Mouse (Mus musculus) CH12.LX (cell line): Measurements from ENCODE around the gene Rgsl1. TPM values are rescaled to one million over a fixed set of nuclear protein-coding genes. Genes with fewer than 3 reads are reported as not detected.

Experiments used
- DNase-seq: peaks from one replicate; pipeline ENCODE4 v3.0.0-alpha.2; 2013; ENCODE audit errors: extremely low read depth
- H3K27ac ChIP-seq: 2 replicates; pipeline ENCODE4 v1.5.1; 2012; ENCODE audit warnings: low read depth, mild to moderate bottlenecking, control low read depth, moderate library complexity; ENCODE audit not compliant: insufficient read depth
- H3K27me3 ChIP-seq: replicated peaks from 2 replicates; pipeline ENCODE3; 2012; ENCODE audit warnings: inconsistent platforms
- H3K36me3 ChIP-seq, 2 experiments: replicated peaks in 1 of 2; 2 replicates each; pipeline versions ENCODE3 to v1.6.1; 2012; ENCODE audit warnings: inconsistent platforms in 1 of 2, low read length in 1 of 2, mild to moderate bottlenecking in 1 of 2, mixed read lengths in 1 of 2, moderate library complexity in 1 of 2; ENCODE audit not compliant: control insufficient read depth in 1 of 2, insufficient read depth in 1 of 2
- H3K4me1 ChIP-seq, 2 experiments: 2 replicates each; pipeline ENCODE4 v1.6.1; 2012; ENCODE audit warnings: inconsistent platforms in 1 of 2, moderate library complexity in 1 of 2; ENCODE audit not compliant: insufficient read depth in 2 of 2, control insufficient read depth in 1 of 2
- H3K4me2 ChIP-seq: 2 replicates; pipeline ENCODE4 v1.6.1; 2012; ENCODE audit warnings: low read depth, mild to moderate bottlenecking, control low read depth; ENCODE audit not compliant: poor library complexity, insufficient read depth, severe bottlenecking
- H3K4me3 ChIP-seq, 3 experiments: fragments of 150-350 bp in 1 of 3; sonication (generic) in 1 of 3; replicated peaks in 1 of 3; 2 replicates each; pipeline versions ENCODE3 to v1.5.1; 2011 to 2012; ENCODE audit warnings: low read depth in 2 of 3, low read length in 2 of 3, mild to moderate bottlenecking in 2 of 3, moderate library complexity in 2 of 3, control low read depth in 1 of 3, improper control_type of control experiment in 1 of 3, inconsistent platforms in 1 of 3, mixed read lengths in 1 of 3; ENCODE audit not compliant: poor library complexity in 1 of 3
- H3K79me2 ChIP-seq: replicated peaks from 2 replicates; pipeline ENCODE4 v1.6.1; 2012; ENCODE audit warnings: mild to moderate bottlenecking, moderate library complexity; ENCODE audit not compliant: control insufficient read depth, poor library complexity, insufficient read depth, severe bottlenecking; ENCODE audit errors: extremely low read depth
- H3K9ac ChIP-seq: 2 replicates; pipeline ENCODE4 v1.6.1; 2012; ENCODE audit warnings: low read depth, mild to moderate bottlenecking, control low read depth, moderate library complexity; ENCODE audit not compliant: insufficient read depth
- H3K9me3 ChIP-seq: replicated peaks from 2 replicates; pipeline ENCODE3; 2012; ENCODE audit warnings: low read length, inconsistent platforms, mixed read lengths
- BHLHE40 ChIP-seq: IDR thresholded peaks from 2 replicates; pipeline ENCODE4 v1.6.1; 2011; ENCODE audit warnings: mild to moderate bottlenecking, low read depth, low read length, improper control_type of control experiment
- ETS1 ChIP-seq: conservative IDR thresholded peaks from 2 replicates; pipeline ENCODE4 v1.6.1; 2012; ENCODE audit warnings: low read depth, mild to moderate bottlenecking, inconsistent platforms, low read length, improper control_type of control experiment, moderate library complexity
- KAT2A ChIP-seq: IDR thresholded peaks from 2 replicates; pipeline ENCODE4 v1.6.1; 2012; ENCODE audit warnings: low read length, improper control_type of control experiment, inconsistent platforms; ENCODE audit not compliant: insufficient replicate concordance
- MAX ChIP-seq: IDR thresholded peaks from 2 replicates; pipeline ENCODE4 v1.6.1; 2011; ENCODE audit warnings: low read length, improper control_type of control experiment
- MEF2A ChIP-seq: IDR thresholded peaks from 2 replicates; pipeline ENCODE4 v1.6.1; 2014; ENCODE audit warnings: low read depth, mild to moderate bottlenecking, inconsistent platforms, low read length, improper control_type of control experiment, borderline replicate concordance
- MXI1 ChIP-seq: IDR thresholded peaks from 2 replicates; pipeline ENCODE4 v1.6.1; 2011; ENCODE audit warnings: mild to moderate bottlenecking, low read depth, low read length, improper control_type of control experiment
- NELFE ChIP-seq: IDR thresholded peaks from 2 replicates; pipeline ENCODE4 v1.6.1; 2011; ENCODE audit warnings: low read depth, low read length, improper control_type of control experiment
- PAX5 ChIP-seq: IDR thresholded peaks from 2 replicates; pipeline ENCODE4 v1.6.1; 2012; ENCODE audit warnings: low read length, inconsistent platforms, mixed read lengths
- POLR2A ChIP-seq: IDR thresholded peaks from 2 replicates; pipeline ENCODE4 v1.6.1; 2011; ENCODE audit warnings: low read depth, mild to moderate bottlenecking, improper control_type of control experiment, low read length
- SIN3A ChIP-seq: IDR thresholded peaks from 2 replicates; pipeline ENCODE4 v1.6.1; 2012; ENCODE audit warnings: low read length, improper control_type of control experiment, inconsistent platforms
- SMC3 ChIP-seq: IDR thresholded peaks from 2 replicates; pipeline ENCODE4 v1.6.1; 2011; ENCODE audit warnings: low read depth, low read length, improper control_type of control experiment
- TBP ChIP-seq: conservative IDR thresholded peaks from 2 replicates; pipeline ENCODE4 v1.6.1; 2011; ENCODE audit warnings: low read depth, low read length, improper control_type of control experiment
- UBTF ChIP-seq: IDR thresholded peaks from 2 replicates; pipeline ENCODE4 v1.6.1; 2012; ENCODE audit warnings: low read depth, mild to moderate bottlenecking, inconsistent platforms, low read length, improper control_type of control experiment, moderate library complexity
- dilution Hi-C: fragments of 300-500 bp; cut with MboI; formaldehyde crosslinking; loops from 2 replicates; pipeline ENCODE4 v1.14.3; 2020; ENCODE audit warnings: low sequenced_read_pairs; ENCODE audit not compliant: extremely low pct_unique_long_range_greater_than_20kb, extremely low pct_ligation_motif_present
- in situ Hi-C: fragments of 300-500 bp; cut with MboI; formaldehyde crosslinking; loops from 3 replicates; pipeline ENCODE4 v1.14.3; 2019; ENCODE audit warnings: low sequenced_read_pairs, low pct_ligation_motif_present, low pct_unique_long_range_greater_than_20kb, mixed read lengths
- polyA plus RNA-seq: library from polyadenylated mRNA; unstranded; fragments of >175 nt; gene quantifications from 2 replicates; pipeline ENCODE4 v1.2.1, GENCODE M21; 2012; ENCODE audit warnings: low read depth; ENCODE audit not compliant: insufficient read length
- total RNA-seq, 2 experiments: library from RNA; depleted of rRNA; stranded (reverse); fragments of 300-350 nt in 1 of 2; fragments of >200 nt in 1 of 2; gene quantifications; 2 replicates each; pipeline ENCODE4 v1.2.3; 2012 to 2014

Gene Rgsl1
- total and polyA plus RNA-seq, 3 experiments: 0.20 TPM; not detected in 2

DNA sequence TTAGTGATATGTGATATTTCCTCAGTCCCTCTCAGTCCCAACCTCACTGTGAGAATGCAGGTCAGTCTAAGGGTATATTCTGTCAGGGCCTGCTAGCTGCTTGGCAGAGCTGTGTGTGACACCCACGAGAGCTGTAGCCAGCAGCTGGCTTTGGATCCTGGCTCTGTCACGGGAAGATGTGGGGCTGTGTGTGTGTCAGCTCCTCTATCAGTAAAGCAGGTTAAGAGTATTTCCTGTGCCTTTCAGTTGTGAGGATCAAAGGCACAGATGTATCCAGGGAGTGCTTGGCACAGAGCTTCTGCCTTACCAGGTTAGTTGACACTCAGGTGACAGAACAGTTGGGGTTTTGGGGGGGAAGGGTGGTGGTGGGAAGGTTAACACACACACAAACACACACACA is 114.1 kb downstream of the Rgsl1 start:
- dilution Hi-C loops: no loop called here
- in situ Hi-C loops: loop anchor here (10.0 kb wide), 1 partner anchor 45 kb away; no protein-coding TSS in a partner anchor

More for the DNA sequence above, 114.1 kb downstream of the Rgsl1 start:
- no peaks in the 10 kb centered on the region for H3K27me3 ChIP-seq
- no peak overlapping the region for H3K27ac ChIP-seq
- no peaks in the 10 kb centered on the region for H3K9me3 ChIP-seq
- no peak overlapping the region for H3K4me2 ChIP-seq
- H3K4me1 ChIP-seq: peaks cover 0 to 6% of the 10 kb centered on the region in 2 experiments; a peak in 2 of 4 replicates
- no peak overlapping the region for H3K9ac ChIP-seq
- no peak for TF ChIP-seq POLR2A
- no peak for TF ChIP-seq BHLHE40
- no peak for TF ChIP-seq NELFE
- TF ChIP-seq PAX5: no peak
- no peak for TF ChIP-seq KAT2A
- no peak for TF ChIP-seq MXI1
- no peak for TF ChIP-seq MAX
- no peak for TF ChIP-seq SIN3A
- no peak for TF ChIP-seq ETS1
- no peak for TF ChIP-seq MEF2A
- no peak for TF ChIP-seq UBTF
- TF ChIP-seq TBP: no peak
- no peak for TF ChIP-seq SMC3
- TF ChIP-seq, all 38 proteins: peak for 0
- H3K4me3 ChIP-seq: no peak overlapping the region
- no peaks in the 10 kb centered on the region for H3K36me3 ChIP-seq
- DNase-seq: no peak
- no peaks in the 10 kb centered on the region for H3K79me2 ChIP-seq

Other genes with a start within 250 kb of the Rgsl1 start
- gene Rgs8, start 191.1 kb downstream of the Rgsl1 start, total RNA-seq (2012; rRNA removed): not detected in 2 replicates
- gene Rgs8, start 191.1 kb downstream of the Rgsl1 start, total RNA-seq (2014; rRNA removed): not detected in 2 replicates
- gene Rgs8, start 191.1 kb downstream of the Rgsl1 start, polyA plus RNA-seq: 0.03 TPM in 1 of 2 replicates, not detected in the other
- 0.21 and 0.25 TPM in 2 replicates for gene Rgs16, start 103.8 kb downstream of the Rgsl1 start, total RNA-seq (2012; rRNA removed)
- gene Rgs16, start 103.8 kb downstream of the Rgsl1 start, total RNA-seq (2014; rRNA removed): 0.15 TPM in 2 replicates
- gene Rgs16, start 103.8 kb downstream of the Rgsl1 start, polyA plus RNA-seq: 0.26 TPM in 1 of 2 replicates, not detected in the other
- 7.5 and 8.4 TPM in 2 replicates for gene Rnasel, start 94.7 kb downstream of the Rgsl1 start, total RNA-seq (2012; rRNA removed)
- 9.2 and 9.7 TPM in 2 replicates for gene Rnasel, start 94.7 kb downstream of the Rgsl1 start, total RNA-seq (2014; rRNA removed)
- 18.8 and 19.8 TPM in 2 replicates for gene Rnasel, start 94.7 kb downstream of the Rgsl1 start, polyA plus RNA-seq
- 0.04 TPM in 1 of 2 replicates, not detected in the other for gene Teddm1b, start 30.2 kb upstream of the Rgsl1 start, total RNA-seq (2012; rRNA removed)
- not detected in 2 replicates for gene Teddm1b, start 30.2 kb upstream of the Rgsl1 start, total RNA-seq (2014; rRNA removed)
- 0.10 TPM in 1 of 2 replicates, not detected in the other for gene Teddm1b, start 30.2 kb upstream of the Rgsl1 start, polyA plus RNA-seq
- gene Teddm1a, start 47.6 kb upstream of the Rgsl1 start, total RNA-seq (2012; rRNA removed): not detected in 2 replicates
- gene Teddm1a, start 47.6 kb upstream of the Rgsl1 start, total RNA-seq (2014; rRNA removed): not detected in 2 replicates
- not detected in 2 replicates for gene Teddm1a, start 47.6 kb upstream of the Rgsl1 start, polyA plus RNA-seq
- 22.6 and 23.0 TPM in 2 replicates for gene Glul, start 55.8 kb upstream of the Rgsl1 start, total RNA-seq (2012; rRNA removed)
- 49.1 and 51.1 TPM in 2 replicates for gene Glul, start 55.8 kb upstream of the Rgsl1 start, total RNA-seq (2014; rRNA removed)
- gene Glul, start 55.8 kb upstream of the Rgsl1 start, polyA plus RNA-seq: 45.2 and 58.7 TPM in 2 replicates
- 0.04 TPM in 1 of 2 replicates, not detected in the other for gene Teddm2, start 56.1 kb upstream of the Rgsl1 start, total RNA-seq (2012; rRNA removed)
- gene Teddm2, start 56.1 kb upstream of the Rgsl1 start, total RNA-seq (2014; rRNA removed): not detected in 2 replicates
- not detected in 2 replicates for gene Teddm2, start 56.1 kb upstream of the Rgsl1 start, polyA plus RNA-seq